Mouse (Mus musculus) brown adipose tissue, adult 24 weeks (tissue): ENCODE results near the gene Osbp. TPM values are rescaled to one million over a fixed set of nuclear protein-coding genes. Genes with fewer than 3 reads are reported as not detected.
"Not testable (repeated sequence)": the region's sequence is repeated elsewhere in the genome, so short reads cannot be mapped to it uniquely, and the experiment has no call there.

ENCODE experiments used
- H3K27ac ChIP-seq: fragments of 200-500 bp; replicated peaks from 2 replicates; pipeline ENCODE4 v1.5.1; 2012; ENCODE audit warnings: low read depth, mild to moderate bottlenecking, low read length
- H3K4me1 ChIP-seq: fragments of 200-500 bp; 2 replicates; pipeline ENCODE4 v1.6.1; 2012; ENCODE audit warnings: low read length, mixed read lengths; ENCODE audit not compliant: control insufficient read depth, insufficient read depth, insufficient read length
- H3K4me3 ChIP-seq: fragments of 200-500 bp; 2 replicates; pipeline ENCODE4 v1.5.1; 2012; ENCODE audit warnings: low read depth, mild to moderate bottlenecking, low read length, moderate library complexity; ENCODE audit not compliant: insufficient read depth
- polyA plus RNA-seq: library from polyadenylated mRNA; stranded (reverse); fragments of >200 nt; gene quantifications from 2 replicates; pipeline ENCODE4 v1.2.4, GENCODE M21; 2012; ENCODE audit not compliant: missing spikeins, insufficient read depth, insufficient read length

The Osbp gene
- polyA plus RNA-seq, 1 experiment: 31.0 TPM

DNA sequence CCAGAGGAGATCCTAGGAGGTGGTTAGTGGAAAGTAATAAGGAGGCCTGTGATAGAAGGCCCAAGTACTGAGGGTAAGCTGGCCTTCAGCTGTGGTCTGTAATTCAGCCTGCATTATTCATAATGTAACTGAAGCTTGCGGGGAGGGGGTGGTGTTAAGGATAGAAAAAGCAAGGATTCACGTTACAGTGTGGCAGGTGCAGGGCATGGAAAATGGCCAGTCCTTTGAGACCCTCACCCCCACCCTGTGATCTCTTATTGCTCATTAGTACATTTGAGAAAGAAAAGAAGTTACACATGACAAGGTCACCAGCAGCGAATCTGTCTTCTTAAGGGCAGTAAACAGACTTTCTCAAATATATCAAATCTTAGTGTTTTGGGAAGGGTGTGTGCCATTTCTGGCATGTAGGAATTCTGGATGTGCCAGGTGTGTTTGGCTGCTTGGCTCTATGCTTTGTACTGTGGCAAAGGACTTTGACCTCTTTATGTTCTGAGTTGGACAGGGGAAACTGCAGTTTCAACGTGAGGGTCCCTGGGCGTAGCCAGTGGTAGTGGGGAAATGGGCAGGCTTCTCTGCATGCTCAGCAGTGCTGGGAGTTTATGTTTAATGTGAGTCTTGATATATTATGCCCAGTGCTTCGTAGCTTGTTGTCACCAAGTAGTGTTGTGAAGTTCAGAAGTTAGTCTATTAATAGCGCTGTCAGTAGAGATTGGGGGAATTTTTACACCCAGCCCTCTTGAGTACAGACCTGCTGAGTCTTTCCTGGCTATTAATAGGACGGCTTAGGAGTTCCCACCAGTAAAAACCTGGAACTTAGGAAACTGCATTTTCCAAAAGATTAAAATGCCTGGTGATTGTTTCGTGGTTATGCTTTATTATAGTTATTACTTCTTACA is 3.7 kb downstream of the Osbp start:
- Histone ChIP-seq H3K27ac (no peak overlapping the region; the same call in 1 of the 2 replicates), H3K4me3 (no peak overlapping the region), H3K4me1 (peaks cover 5% of the 10 kb centered on the region; the same call in 1 of the 2 replicates)

DNA sequence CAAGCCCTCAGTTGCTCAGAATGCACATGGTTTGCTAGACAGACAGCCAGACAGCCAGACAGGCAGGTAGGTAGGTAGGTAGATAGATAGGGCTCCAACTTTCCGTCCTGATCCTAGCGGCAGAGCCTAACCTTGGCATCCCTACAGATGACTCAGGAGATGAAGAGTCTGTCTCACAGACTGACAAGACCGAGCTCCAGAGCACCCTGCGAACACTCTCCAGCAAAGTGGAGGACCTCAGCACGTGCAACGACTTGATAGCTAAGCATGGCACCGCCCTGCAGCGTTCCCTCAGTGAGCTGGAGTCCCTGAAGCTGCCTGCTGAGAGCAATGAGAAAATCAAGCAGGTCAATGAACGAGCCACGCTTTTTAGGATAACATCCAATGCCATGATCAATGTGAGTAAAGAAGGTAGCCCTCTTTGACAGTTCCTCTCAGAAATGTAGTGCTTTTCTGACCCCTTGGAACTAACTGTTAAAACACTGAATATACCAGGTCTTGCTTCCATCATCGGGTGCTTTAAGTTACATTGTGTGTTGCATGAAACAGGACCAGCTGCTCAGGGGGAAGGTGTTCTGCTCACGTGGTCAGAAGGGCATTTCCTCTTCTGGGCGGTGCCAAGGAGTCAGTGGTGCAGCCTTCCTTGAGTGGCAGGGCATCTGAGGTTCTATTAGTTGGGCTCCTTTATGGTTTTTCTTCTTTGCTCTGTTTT is 7.9 kb downstream of the Osbp start:
- H3K4me1 ChIP-seq: peaks cover 2% of the 10 kb centered on the region; the same call in 1 of the 2 replicates
- no peak overlapping the region for H3K4me3 ChIP-seq
- H3K27ac ChIP-seq: no peak overlapping the region

DNA sequence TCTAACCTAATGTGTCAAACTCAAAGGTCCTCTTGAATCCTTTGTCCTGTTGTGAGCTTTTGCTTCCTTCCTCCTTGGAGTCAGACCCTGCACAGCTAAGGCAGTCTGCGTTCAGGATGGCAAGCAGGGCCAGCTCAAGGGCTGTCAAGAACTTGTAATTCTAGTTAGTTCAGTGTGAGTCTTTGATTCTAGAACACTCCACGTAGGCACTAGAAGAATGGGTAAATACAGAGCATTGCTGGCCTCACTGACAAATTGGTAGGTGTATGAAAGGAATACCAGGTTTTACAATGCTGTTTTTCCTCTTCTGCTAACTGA is 8.4 kb downstream of the Osbp start:
- Histone ChIP-seq H3K4me1 (peaks cover 2% of the 10 kb centered on the region; the same call in 1 of the 2 replicates), H3K4me3 (no peak overlapping the region), H3K27ac (no peak overlapping the region)

DNA sequence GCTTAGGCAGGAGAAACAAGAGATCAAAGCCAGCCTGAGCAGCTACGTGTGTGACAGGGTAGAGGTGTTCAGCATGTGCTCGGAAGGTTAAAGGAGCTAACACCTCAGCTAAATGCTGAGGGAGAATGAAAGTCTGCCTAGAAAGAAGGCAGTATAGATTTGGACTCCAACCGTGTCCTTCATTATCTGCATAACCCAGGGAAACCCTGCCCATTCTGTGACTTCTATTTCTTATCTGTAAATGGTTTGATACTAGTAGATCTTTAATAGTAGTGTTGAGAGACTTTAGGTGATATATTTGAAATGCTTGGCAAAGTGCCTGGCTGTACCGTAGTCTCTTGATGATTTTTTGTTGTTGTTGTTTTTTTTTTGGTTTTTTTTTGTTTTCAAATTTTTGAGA is 9.9 kb downstream of the Osbp start:
- Histone ChIP-seq H3K27ac (no peak overlapping the region), H3K4me1 (no peaks in the 10 kb centered on the region), H3K4me3 (no peak overlapping the region)

DNA sequence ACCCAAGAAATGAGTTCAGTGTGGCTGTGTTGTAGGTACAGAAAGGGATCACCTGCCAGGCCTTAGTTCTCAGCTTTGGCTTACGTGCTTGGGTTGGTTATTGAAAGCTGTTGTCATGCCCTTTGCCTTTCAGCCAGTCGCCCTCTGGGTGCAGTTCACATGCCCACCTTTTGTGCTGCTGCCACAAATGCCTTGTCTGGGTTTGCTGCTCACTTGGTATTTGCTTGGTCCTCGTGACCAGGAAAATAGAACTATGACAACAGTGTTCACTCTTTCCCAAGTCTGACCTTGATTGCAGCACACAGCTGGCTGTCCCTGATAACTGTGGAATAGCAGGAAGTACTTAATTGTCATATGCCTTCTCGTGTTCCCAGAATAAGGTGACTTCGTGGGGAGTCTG is 11.6 kb downstream of the Osbp start:
- Histone ChIP-seq H3K4me1 (no peaks in the 10 kb centered on the region), H3K27ac (no peak overlapping the region), H3K4me3 (no peak overlapping the region)

DNA sequence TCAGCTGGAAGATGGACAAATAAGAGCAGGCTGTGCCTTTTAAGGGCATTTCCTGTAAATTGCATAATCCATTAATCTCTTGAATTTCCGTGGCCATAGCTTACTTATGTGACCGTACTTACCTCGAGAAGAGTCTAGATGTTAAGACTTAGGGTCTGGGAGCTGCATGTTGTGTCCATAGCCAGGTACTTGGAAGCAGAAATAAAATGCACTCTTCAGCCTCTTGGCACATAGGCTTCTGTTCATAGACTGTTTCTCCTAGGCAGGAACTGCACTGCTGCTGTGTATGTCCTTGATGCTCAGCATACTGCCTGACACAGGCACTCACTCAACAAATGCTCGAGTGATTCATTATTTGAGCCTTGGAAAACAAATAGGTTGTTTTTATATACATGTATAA is 14.7 kb downstream of the Osbp start:
- Histone ChIP-seq H3K4me1 (no peaks in the 10 kb centered on the region), H3K27ac (no peak overlapping the region), H3K4me3 (no peak overlapping the region)

DNA sequence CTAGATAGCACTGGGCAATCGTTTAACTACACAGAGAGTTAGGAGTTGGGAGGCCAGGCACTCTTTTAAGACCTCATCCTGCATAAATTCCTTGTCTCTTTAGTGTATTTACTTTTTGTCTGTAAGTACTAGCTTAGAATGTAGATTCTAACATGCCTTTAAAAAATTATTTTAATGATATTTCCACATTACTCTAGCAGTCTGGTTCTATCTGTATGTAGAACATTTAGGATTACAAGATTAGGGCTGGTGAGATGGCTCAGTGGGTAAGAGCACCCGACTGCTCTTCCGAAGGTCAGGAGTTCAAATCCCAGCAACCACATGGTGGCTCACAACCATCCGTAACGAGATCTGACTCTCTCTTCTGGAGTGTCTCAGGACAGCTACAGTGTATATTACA is 18.9 kb downstream of the Osbp start:
- not testable (repeated sequence) for H3K4me1 ChIP-seq, H3K4me3 ChIP-seq, H3K27ac ChIP-seq

DNA sequence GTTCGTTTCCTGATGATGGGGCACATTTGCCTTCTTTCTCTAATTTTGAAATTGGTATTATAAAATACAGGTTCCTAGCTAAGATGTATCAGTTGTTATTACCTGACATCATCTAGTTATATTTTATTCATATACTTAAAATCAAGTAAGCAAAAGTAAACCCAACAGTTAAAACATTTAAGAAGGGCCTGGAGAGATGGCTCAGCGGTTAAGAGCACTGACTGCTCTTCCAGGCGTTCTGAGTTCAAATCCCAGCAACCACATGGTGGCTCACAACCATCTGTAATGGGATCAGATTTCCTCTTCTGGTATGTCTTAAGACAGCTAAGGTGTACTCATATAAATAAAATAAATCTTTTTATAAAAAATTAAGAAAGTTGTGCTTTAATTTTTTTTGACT is 22.1 kb downstream of the Osbp start:
- no peaks in the 10 kb centered on the region for H3K4me1 ChIP-seq
- H3K27ac ChIP-seq: no peak overlapping the region
- H3K4me3 ChIP-seq: no peak overlapping the region

DNA sequence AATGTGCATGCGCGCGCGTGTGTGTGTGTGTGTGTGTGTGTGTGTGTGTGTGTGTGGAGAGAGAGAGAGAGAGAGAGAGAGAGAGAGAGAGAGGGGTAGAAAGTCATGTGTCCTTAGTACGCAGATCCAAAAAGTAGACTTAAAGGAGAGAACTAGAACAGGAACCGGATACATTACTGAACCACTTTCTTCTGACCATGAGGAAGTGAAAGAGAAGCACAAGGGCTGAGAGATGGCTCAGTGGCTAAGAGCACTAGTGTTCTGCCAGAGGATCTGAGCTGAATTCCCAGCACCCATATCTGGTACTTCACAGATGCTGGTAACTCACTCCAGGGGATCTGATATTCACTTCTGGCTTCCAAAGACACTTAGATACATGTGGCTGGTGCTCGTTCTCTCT is 23.6 kb downstream of the Osbp start:
- Histone ChIP-seq H3K4me1 (no peaks in the 10 kb centered on the region), H3K27ac (no peak overlapping the region), H3K4me3 (no peak overlapping the region)

DNA sequence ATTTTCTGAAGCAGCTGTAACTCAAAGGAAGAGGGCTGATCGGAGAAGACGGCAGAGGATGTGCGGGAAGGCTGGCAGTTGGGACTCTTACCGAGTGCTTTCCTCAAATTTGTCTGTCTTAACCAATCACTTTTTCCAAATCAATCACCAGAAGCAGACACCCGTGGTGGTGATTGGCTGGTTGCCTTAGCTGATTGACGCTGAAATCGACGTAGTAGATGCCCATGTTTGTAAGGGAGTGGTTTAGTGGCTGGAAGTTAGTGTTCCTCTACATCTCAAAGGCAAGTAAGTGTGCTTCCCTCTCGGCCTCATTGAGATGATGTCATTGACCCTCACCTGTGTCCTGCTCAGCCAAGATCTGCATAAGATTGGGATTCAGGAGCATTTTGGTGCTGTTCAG is 26.3 kb downstream of the Osbp start:
- no peak overlapping the region for H3K27ac ChIP-seq
- H3K4me1 ChIP-seq: no peaks in the 10 kb centered on the region
- no peak overlapping the region for H3K4me3 ChIP-seq

DNA sequence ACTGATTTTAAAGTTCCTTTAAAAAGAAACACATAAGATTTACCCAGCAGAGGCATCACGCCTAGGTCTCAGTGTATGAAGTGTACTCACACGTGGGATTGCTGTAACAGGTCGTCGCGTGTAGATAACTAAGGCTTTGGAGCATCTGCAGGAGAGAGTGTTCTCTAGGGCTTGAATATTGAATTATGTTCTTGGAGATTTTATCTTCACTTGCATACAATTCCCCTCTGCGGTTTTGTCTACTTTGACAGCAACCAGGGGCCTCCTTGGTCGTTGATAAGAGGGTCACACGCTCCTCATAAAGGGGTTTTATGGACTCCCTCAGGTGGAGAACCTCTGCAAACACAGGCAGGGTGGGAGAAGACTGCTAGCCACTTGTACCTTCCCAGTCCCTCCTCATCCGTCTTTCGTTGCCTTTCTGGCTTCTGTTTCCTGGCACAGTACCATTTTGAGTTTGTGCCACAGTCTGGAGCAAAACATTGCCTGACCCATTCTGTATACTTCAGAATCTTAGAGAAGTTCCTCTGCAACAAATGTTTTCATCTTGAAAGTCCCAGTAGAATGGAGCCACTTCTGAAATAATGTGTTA is 26.8 kb downstream of the Osbp start:
- no peak overlapping the region for H3K4me3 ChIP-seq
- no peak overlapping the region for H3K27ac ChIP-seq
- no peaks in the 10 kb centered on the region for H3K4me1 ChIP-seq

DNA sequence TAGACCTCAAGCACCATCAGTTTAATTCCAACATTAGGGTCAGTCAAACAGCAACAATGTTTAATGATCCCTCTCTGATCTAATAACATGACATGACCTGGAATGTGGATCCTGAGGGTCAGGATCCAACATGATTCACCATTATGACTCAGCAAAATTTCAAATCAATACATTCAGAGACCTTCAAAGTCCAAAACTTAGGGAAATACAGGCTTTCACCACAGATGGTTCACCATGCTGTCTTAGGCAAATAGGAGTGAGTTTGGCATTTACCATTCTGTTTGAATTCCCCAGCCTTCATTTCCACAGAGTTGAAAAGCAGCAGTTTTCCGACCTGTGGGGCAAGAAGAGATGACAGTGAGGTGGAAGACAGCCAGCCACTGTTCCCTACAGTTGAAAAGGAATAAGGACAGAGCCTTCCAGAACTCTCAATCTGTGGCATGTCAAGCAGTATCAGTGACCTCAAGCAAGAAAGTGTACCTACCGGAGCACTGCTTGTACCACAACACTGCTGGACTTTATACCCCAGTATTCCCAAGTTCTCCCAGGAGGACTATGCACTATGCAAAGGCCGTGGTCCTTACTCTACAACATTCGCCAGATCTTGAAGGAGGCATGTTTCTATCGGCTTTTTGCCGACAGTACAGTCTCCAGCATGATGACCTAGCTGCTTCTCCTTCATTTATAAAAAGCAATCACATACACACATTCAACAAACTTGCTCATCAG is 29.1 kb downstream of the Osbp start:
- H3K27ac ChIP-seq: no peak overlapping the region
- no peak overlapping the region for H3K4me3 ChIP-seq
- H3K4me1 ChIP-seq: no peaks in the 10 kb centered on the region

DNA sequence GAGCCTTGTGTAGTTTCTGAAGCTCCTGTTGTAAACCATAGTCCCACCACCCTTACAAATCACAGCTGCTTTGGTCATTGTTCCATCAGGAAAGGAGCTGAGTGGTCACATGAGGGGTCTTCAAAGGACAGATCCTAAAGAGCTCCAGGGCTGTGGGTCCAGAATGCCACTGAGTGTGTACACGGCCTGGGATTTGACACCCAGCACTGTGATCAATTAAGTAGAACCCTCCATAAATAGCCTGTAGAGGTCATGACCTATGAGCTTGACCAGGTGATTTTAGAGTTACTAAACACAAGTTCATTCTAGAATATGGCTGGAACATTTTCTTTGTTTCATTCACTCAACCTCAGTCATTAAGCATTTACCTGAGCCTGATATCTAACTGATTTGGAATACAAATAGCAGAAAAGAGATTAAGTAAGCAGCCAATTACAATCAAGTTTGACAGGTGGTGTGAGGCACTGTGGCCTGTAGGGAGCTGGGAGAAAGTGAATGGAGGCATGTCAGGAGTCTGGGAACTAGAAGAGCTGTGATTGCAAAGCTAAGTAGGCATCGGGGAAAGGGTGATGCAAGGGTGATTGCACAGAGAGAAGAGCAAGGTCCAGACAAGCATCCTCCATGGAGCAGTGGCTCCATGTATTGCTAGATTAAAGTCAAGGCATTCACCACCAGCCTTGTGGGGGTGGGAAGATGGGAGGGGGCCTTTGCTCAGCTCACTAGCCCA is 30.1 kb downstream of the Osbp start:
- Histone ChIP-seq H3K4me3 (no peak overlapping the region), H3K27ac (no peak overlapping the region), H3K4me1 (no peaks in the 10 kb centered on the region)

DNA sequence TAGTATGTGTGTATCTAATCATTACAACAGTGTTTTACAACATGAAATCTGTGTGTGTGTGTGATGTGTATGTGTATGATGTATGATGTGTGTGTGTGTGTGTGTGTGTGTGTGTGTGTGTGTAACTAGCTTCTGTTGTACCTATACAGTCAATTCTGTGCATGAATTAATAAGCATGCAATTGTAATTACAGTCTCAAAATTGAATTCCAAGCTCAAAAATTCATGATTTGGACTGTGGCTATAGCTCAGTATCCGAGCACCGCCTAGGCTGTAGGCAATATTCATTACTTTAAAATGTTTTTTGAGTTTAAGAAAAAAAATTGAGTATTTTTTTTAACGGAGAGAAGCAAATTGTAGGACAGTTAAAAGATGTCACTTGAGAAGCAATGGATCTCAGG is 35.9 kb downstream of the Osbp start:
- no peak overlapping the region for H3K4me3 ChIP-seq
- H3K27ac ChIP-seq: no peak overlapping the region
- peaks cover 5% of the 10 kb centered on the region; the same call in 1 of the 2 replicates for H3K4me1 ChIP-seq
